Mouse (Mus musculus) liver, embryonic 15.5 days (tissue): ENCODE results near the gene Gm49405. TPM values are rescaled to one million over a fixed set of nuclear protein-coding genes. Genes with fewer than 3 reads are reported as not detected.
A peak's percentile ranks its signal among the peaks of the same experiment; 100 is the strongest.

Source experiments
- ATAC-seq: fragments of 200-750 bp; cut with Nextera tagmentation; 2 replicates; pipeline ENCODE4 v1.8.0; 2017; ENCODE audit warnings: moderate number of reproducible peaks, mild to moderate bottlenecking, moderate library complexity; ENCODE audit not compliant: insufficient read depth
- H3K27ac ChIP-seq: fragments of 300-500 bp; sonication (generic); replicated peaks from 2 replicates; pipeline ENCODE4 v1.5.1; 2015; ENCODE audit warnings: mild to moderate bottlenecking, inconsistent platforms
- H3K27me3 ChIP-seq: fragments of 300-500 bp; sonication (generic); 2 replicates; pipeline ENCODE4 v1.6.1; 2015; ENCODE audit warnings: mild to moderate bottlenecking, inconsistent platforms
- H3K36me3 ChIP-seq: fragments of 300-500 bp; sonication (generic); replicated peaks from 2 replicates; pipeline ENCODE4 v1.6.1; 2015; ENCODE audit warnings: moderate library complexity, mild to moderate bottlenecking, inconsistent platforms
- H3K4me1 ChIP-seq: fragments of 300-500 bp; sonication (generic); replicated peaks from 2 replicates; pipeline ENCODE4 v1.6.1; 2015; ENCODE audit warnings: inconsistent platforms
- H3K4me2 ChIP-seq: fragments of 300-500 bp; sonication (generic); 2 replicates; pipeline ENCODE4 v1.6.1; 2015; ENCODE audit warnings: moderate library complexity, mild to moderate bottlenecking, inconsistent platforms
- H3K4me3 ChIP-seq: fragments of 300-500 bp; sonication (generic); replicated peaks from 2 replicates; pipeline ENCODE4 v1.5.1; 2015; ENCODE audit warnings: mild to moderate bottlenecking, inconsistent platforms
- H3K9ac ChIP-seq: fragments of 300-500 bp; sonication (generic); 2 replicates; pipeline ENCODE4 v1.6.1; 2015; ENCODE audit warnings: moderate library complexity, mild to moderate bottlenecking, inconsistent platforms
- H3K9me3 ChIP-seq: fragments of 300-500 bp; sonication (generic); replicated peaks from 2 replicates; pipeline ENCODE4 v1.6.1; 2016; ENCODE audit warnings: inconsistent platforms
- WGBS: fragments of 180-500 bp; shearing (Covaris S2); methylation state at CpG from one replicate; pipeline ENCODE4 v1.1.7; 2015; ENCODE audit warnings: mixed read lengths; ENCODE audit not compliant: insufficient replicate concordance; 5-methylcytosine and 5-hydroxymethylcytosine counted together
- polyA plus RNA-seq: library from polyadenylated mRNA; unstranded; fragments of >200 nt; fragmentation: Nextera tagmentation; extraction: Ambion mirVana; gene quantifications from 2 replicates; pipeline ENCODE4 v1.2.1, GENCODE M21; 2015

The Gm49405 gene
- polyA plus RNA-seq, 1 experiment from 2014 or later: 0.45 TPM

DNA sequence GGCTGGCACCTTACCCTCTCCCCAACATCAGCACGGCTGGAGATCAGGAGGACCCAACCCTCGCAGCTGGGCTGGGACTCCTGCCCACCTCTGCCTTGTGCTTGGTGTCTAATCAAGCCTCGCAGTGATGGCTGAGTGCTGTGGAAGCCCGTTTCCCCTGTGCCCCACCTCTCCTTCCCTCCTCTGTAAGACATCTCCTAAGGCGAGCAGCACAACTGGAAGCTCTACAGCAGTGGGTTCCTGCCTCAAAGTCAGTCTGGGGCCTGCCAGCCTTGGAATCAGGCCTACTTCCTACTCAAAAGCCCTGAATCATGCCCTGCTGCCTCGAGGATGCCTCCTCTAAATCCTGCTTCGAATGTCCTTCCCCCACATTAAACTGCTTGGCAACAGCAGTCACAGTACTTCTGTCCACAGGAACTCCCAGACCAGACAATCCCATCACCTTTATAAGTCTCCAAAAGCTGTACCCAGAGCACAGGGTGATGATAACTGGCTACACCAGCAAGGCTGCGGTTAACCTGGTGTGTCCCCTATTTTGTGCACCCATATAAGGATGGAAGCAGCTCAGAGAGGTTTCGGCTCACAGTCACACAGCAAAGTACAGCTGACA is 1.2 kb upstream of the Gm49405 start:
- peak overlapping the region; percentile 99; the same call in 1 of the 2 replicates for H3K27ac ChIP-seq
- H3K9ac ChIP-seq: no peak overlapping the region
- H3K4me2 ChIP-seq: peak overlapping the region; percentile 99
- H3K4me1 ChIP-seq: peaks cover 30% of the 10 kb centered on the region
- WGBS: 58% methylated on average over 9 of the region's 9 CpGs
- no peak for ATAC-seq
- no peaks in the 10 kb centered on the region for H3K9me3 ChIP-seq
- no peaks in the 10 kb centered on the region for H3K36me3 ChIP-seq
- H3K4me3 ChIP-seq: 0 out of 2 replicates have a peak overlapping the region, but pooled peaks have one; percentile 92
- no peaks in the 10 kb centered on the region for H3K27me3 ChIP-seq

DNA sequence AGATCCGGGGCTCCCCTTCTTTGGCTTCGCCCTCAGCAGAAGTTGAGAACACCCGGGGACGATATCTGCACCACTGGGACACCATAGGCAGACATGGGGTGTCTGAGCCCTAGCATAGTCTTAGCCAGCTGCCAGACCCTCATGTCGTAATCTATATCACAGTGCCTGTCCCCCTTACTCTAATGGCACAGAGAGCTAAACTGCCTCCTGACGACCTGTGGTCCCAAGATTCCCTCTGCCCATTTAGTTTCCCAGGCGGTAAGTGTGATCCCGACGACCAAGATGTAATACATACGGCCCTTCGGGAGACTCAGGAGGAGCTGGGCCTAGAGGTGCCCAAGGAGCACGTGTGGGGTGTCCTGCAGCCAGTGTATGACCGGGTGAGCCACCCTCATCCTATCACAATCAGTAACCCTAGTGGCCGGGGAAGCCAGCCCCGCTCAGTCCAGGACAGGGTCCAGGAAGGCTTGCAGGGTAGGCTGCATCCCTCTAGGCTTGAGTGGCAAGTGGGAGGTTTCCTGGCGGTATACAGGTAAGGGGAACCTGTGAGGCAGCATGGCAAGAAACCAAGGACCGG is 611 bp downstream of the Gm49405 start:
- 27% methylated on average over 17 of the region's 17 CpGs for WGBS
- ATAC-seq: peak; percentile 4; the same call in 1 of the 2 replicates
- H3K9me3 ChIP-seq: no peaks in the 10 kb centered on the region

GRCm38 (mm10) chr19:4001752-4002151 is 1.3 kb downstream of the Gm49405 start:
- Histone ChIP-seq H3K9ac (no peak overlapping the region), H3K27ac (no peak overlapping the region), H3K4me1 (peaks cover 30% of the 10 kb centered on the region), H3K36me3 (peaks cover 12% of the 10 kb centered on the region), H3K4me2 (0 out of 2 replicates have a peak overlapping the region, but pooled peaks have one; percentile 99), H3K27me3 (no peaks in the 10 kb centered on the region), H3K4me3 (0 out of 2 replicates have a peak overlapping the region, but pooled peaks have one; percentile 1), H3K9me3 (no peaks in the 10 kb centered on the region)
- ATAC-seq: no peak
- WGBS: 85% methylated on average over 5 of the region's 5 CpGs

More for the DNA sequence above, 611 bp downstream of the Gm49405 start:
- peak overlapping the region; percentile 89 for H3K9ac ChIP-seq
- H3K27me3 ChIP-seq: no peaks in the 10 kb centered on the region
- peak overlapping the region; percentile 99 for H3K4me2 ChIP-seq
- H3K4me1 ChIP-seq: peaks cover 30% of the 10 kb centered on the region
- H3K4me3 ChIP-seq: peak overlapping the region; percentile 92
- peaks cover 5% of the 10 kb centered on the region for H3K36me3 ChIP-seq
- peak overlapping the region; percentile 99 for H3K27ac ChIP-seq

- Histone ChIP-seq H3K27me3 (no peaks in the 10 kb centered on the region), H3K27ac (no peak within 1 kb of the TSS), H3K4me2 (no peak within 1 kb of the TSS), H3K9ac (no peak within 1 kb of the TSS), H3K4me3 (no peak within 1 kb of the TSS), H3K4me1 (peaks cover 30% of the 10 kb centered on the region), H3K36me3 (peaks cover 25% of the 10 kb centered on the region), H3K9me3 (no peaks in the 10 kb centered on the region)
- no peak for ATAC-seq
- 60% methylated on average over 1 of the region's 1 CpGs for whole genome bisulfite sequencing
Observed at GRCm38 (mm10) chr19:4003112-4003511, 2.7 kb downstream of the Gm49405 start, which contains the start of gene Doc2g. Gene Doc2g (plus strand): TSS chr19:4003313.

DNA sequence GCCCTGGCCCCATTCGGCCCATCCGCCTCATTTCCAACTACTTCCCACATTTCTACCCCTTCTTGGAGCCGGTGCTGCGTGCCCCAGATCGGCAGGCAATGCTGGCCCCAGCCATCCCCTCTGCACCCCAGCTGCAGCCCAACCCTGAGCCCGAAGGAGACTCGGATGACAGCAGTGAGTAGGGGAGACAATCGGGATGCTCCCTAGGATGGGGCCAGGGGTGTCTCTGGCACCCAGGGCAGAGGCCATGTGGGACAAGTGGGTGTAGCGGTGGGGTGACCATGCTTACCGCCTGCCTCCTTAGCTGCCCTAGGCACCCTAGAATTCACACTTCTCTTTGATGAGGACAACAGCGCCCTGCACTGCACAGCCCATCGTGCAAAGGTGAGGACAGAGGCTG is 3.2 kb downstream of the Gm49405 start:
- H3K4me2 ChIP-seq: no peak overlapping the region
- H3K27me3 ChIP-seq: no peaks in the 10 kb centered on the region
- no peak overlapping the region for H3K9ac ChIP-seq
- no peak for ATAC-seq
- H3K4me1 ChIP-seq: peaks cover 30% of the 10 kb centered on the region
- no peaks in the 10 kb centered on the region for H3K9me3 ChIP-seq
- 72% methylated on average over 12 of the region's 12 CpGs for WGBS
- peaks cover 31% of the 10 kb centered on the region for H3K36me3 ChIP-seq
- H3K4me3 ChIP-seq: no peak overlapping the region
- no peak overlapping the region for H3K27ac ChIP-seq

DNA sequence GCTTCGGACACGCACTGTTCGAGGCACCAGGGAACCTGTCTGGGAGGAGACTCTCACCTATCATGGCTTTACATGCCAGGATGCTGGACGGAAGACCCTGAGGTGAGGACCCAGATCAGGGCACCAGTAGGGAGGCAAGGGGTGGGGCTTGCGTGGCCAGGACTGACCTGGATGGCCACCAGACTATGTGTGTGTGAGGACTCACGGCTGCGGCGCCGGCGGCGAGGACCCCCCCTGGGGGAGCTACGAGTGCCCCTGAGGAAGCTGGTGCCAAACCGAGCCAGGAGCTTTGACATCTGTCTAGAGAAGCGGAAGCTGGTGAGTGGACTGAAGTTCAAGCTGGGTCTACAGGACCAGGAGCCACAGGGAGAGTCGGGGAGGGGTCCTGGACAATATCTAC is 3.9 kb downstream of the Gm49405 start:
- Histone ChIP-seq H3K4me3 (no peak overlapping the region), H3K27ac (no peak overlapping the region), H3K27me3 (no peaks in the 10 kb centered on the region), H3K4me2 (no peak overlapping the region), H3K4me1 (peaks cover 24% of the 10 kb centered on the region), H3K36me3 (peaks cover 38% of the 10 kb centered on the region), H3K9ac (no peak overlapping the region), H3K9me3 (no peaks in the 10 kb centered on the region)
- ATAC-seq: no peak
- 83% methylated on average over 15 of the region's 15 CpGs for WGBS

DNA sequence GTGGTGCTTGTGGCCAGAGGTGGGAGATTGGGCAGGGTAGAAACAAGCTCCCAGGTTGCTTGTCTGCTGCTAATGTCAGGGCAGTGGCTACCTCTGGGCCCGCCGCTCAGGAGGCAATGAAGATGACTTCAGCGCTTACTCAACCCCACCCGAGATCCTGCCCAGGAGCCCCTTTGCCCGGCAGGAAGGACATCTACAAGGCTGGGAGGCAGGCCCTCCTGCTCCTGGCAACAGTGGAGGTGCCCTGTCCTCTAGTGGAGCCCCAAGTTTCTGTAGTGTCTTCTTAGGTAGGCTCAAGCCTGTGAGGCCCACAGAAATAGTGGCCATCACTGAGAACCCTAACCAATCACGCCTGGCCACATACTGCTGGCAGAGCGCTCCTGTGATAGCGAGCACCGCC is 4.7 kb downstream of the Gm49405 start:
- ATAC-seq: no peak
- H3K4me3 ChIP-seq: no peak overlapping the region
- WGBS: 80% methylated on average over 9 of the region's 9 CpGs

GRCm38 (mm10) chr19:4005971-4006370 is 5.5 kb downstream of the Gm49405 start:
- no peak for ATAC-seq
- 79% methylated on average over 8 of the region's 8 CpGs for WGBS
- Histone ChIP-seq H3K4me3 (no peak overlapping the region), H3K4me1 (peaks cover 14% of the 10 kb centered on the region), H3K9ac (no peak overlapping the region), H3K36me3 (peaks cover 52% of the 10 kb centered on the region), H3K27me3 (no peaks in the 10 kb centered on the region), H3K27ac (no peak overlapping the region), H3K9me3 (no peaks in the 10 kb centered on the region), H3K4me2 (no peak overlapping the region)

More for the DNA sequence above, 4.7 kb downstream of the Gm49405 start:
- Histone ChIP-seq H3K27me3 (no peaks in the 10 kb centered on the region), H3K9me3 (no peaks in the 10 kb centered on the region), H3K27ac (no peak overlapping the region), H3K36me3 (peaks cover 45% of the 10 kb centered on the region), H3K4me1 (peaks cover 18% of the 10 kb centered on the region), H3K4me2 (no peak overlapping the region), H3K9ac (no peak overlapping the region)

- 87% methylated on average over 5 of the region's 5 CpGs for WGBS
- Histone ChIP-seq H3K9ac (no peak overlapping the region), H3K4me3 (peak overlapping the region; percentile 83), H3K27me3 (no peaks in the 10 kb centered on the region), H3K27ac (no peak overlapping the region), H3K4me1 (peaks cover 41% of the 10 kb centered on the region), H3K4me2 (peak overlapping the region; percentile 78), H3K36me3 (peaks cover 50% of the 10 kb centered on the region), H3K9me3 (no peaks in the 10 kb centered on the region)
- no peak for ATAC-seq
Observed at GRCm38 (mm10) chr19:4011086-4011485, 10.7 kb downstream of the Gm49405 start.

DNA sequence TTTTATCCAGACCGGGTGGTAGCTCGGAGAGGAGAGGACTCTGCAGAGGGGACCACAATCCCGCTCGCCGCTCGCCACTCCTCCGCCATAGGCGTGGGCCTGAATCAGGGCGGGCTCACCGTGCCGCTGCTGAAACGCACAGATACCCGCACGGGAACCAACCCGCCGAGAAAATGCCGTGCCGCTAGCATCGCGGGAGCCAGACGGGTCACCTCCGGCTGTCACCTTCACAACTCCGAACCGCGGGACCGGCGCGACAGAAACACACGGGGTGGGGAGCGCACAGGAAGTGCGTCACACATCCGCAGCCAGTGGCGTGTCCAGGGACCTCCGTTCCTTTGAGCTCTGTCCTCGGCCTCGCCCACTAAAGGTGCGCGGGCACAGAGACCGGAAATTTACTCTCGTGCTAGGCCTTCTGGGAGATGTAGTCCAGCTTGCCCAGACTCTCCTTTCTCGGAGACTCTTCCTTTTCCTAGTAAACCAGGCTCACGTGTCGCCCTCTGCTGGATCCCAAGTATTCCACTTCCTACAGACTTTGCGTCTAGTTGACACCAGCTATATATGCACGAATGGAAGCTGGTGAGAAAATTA is 12.1 kb downstream of the Gm49405 start, which contains the start of gene Ndufv1:
Ndufv1 (minus strand) TSS at position 375 of the 591 bp plus-strand sequence.
- peaks cover 45% of the 10 kb centered on the region for H3K4me1 ChIP-seq
- under 1% methylated on average over 45 of the region's 45 CpGs for WGBS
- H3K9me3 ChIP-seq: no peaks in the 10 kb centered on the region
- H3K4me2 ChIP-seq: peak within 1 kb of the TSS; percentile 78
- H3K27me3 ChIP-seq: no peaks in the 10 kb centered on the region
- H3K4me3 ChIP-seq: peak within 1 kb of the TSS; percentile 83
- H3K9ac ChIP-seq: peak within 1 kb of the TSS; percentile 76
- ATAC-seq: peak; percentile 98
- H3K36me3 ChIP-seq: peaks cover 35% of the 10 kb centered on the region
- peak within 1 kb of the TSS; percentile 86 for H3K27ac ChIP-seq

- peak overlapping the region; percentile 80 for H3K27ac ChIP-seq
- H3K36me3 ChIP-seq: peaks cover 30% of the 10 kb centered on the region
- peak overlapping the region; percentile 78 for H3K4me2 ChIP-seq
- no peaks in the 10 kb centered on the region for H3K9me3 ChIP-seq
- H3K27me3 ChIP-seq: no peaks in the 10 kb centered on the region
- ATAC-seq: peak; percentile 49
- peaks cover 45% of the 10 kb centered on the region for H3K4me1 ChIP-seq
- WGBS: 9% methylated on average over 9 of the region's 9 CpGs
- H3K9ac ChIP-seq: peak overlapping the region; percentile 63
- H3K4me3 ChIP-seq: peak overlapping the region; percentile 83
Observed at GRCm38 (mm10) chr19:4013066-4013465, 12.6 kb downstream of the Gm49405 start.
